29 mouse cellular contexts compared by ENCODE assay signal in the genomic region with DNA sequence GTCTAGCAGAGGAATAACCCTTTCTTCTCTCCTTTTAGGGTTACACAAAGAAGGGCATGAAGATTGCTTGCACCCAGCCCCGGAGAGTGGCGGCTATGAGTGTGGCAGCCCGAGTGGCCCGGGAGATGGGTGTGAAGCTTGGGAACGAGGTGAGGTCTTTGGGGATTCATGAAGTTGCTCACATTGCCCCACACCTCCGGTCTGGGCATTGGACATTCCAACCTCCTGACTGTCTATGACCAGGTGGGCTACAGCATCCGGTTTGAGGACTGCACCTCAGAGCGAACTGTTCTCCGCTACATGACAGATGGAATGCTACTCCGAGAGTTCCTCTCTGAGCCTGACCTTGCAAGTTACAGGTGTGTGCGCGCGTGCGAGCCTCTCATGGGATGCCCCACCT.
"Had no signal": no experiment of that assay in that cellular context is flagged by ENCODE, and none has a peak within 500 bp of the region (broad histone marks: within the 10 kb centered on the region; RNA-seq: fewer than 3 reads in every experiment).

No protein-coding gene starts in this region.

- H3K4me3 ChIP-seq: heart, embryonic 13.5 days; heart, embryonic 15.5 days; hindbrain, embryonic 10.5 days; hindbrain, embryonic 12.5 days; hindbrain, embryonic 13.5 days; hindbrain, embryonic 15.5 days; intestine, embryonic 15.5 days; kidney, embryonic 15.5 days; layer of hippocampus, adult 2 months; left cerebral cortex, adult 2 months had no signal

- H3K27ac ChIP-seq: heart, embryonic 13.5 days; heart, embryonic 15.5 days; hindbrain, embryonic 10.5 days; hindbrain, embryonic 12.5 days; hindbrain, embryonic 13.5 days; hindbrain, embryonic 14.5 days; hindbrain, embryonic 15.5 days; hindbrain, postnatal 0 days; intestine, embryonic 15.5 days; kidney, embryonic 15.5 days; kidney, postnatal 0 days; layer of hippocampus, adult 2 months; left cerebral cortex, adult 2 months had no signal

- DNase-seq: heart, postnatal 10 days; heart, postnatal 14 days; heart, postnatal 36 days; heart, postnatal 4 days; kidney, adult 11 months; kidney, adult 18-20 months; kidney, adult 2 months; kidney, adult 8-10 months; kidney, adult 9 months; kidney, postnatal 10 days; kidney, postnatal 14 days; kidney, postnatal 25 days; kidney, postnatal 36 days; kidney, postnatal 4 days; layer of hippocampus, adult 9-11 months; layer of hippocampus, postnatal 36 days had no signal
